Mouse (Mus musculus) embryo, embryonic 10.5 days (tissue): ENCODE results near the gene Pltp.
A peak's percentile ranks its signal among the peaks of the same experiment; 100 is the strongest.

Experiments
- DNase-seq: peaks from one replicate; pipeline ENCODE4 v3.0.0-alpha.2; 2015; ENCODE audit warnings: low spot score

Gene Pltp

GRCm38 (mm10) chr2:164857101-164857821 is at the start of gene Pltp:
TSS of gene Pltp (minus strand) at chr2:164857711.
- peak; percentile 84 for DNase-seq

- no peak for DNase-seq
Measured at GRCm38 (mm10) chr2:164906071-164906470, 48.6 kb upstream of the Pltp start.

- no peak for DNase-seq
Measured at GRCm38 (mm10) chr2:164903496-164903895, 46.0 kb upstream of the Pltp start.

- DNase-seq, result no peak
Measured at GRCm38 (mm10) chr2:164901380-164901779, 43.9 kb upstream of the Pltp start.

- no peak for DNase-seq
Measured at GRCm38 (mm10) chr2:164899723-164900459, 42.4 kb upstream of the Pltp start.

- no peak for DNase-seq
Measured at GRCm38 (mm10) chr2:164899034-164899433, 41.5 kb upstream of the Pltp start.

GRCm38 (mm10) chr2:164898008-164898407 is 40.5 kb upstream of the Pltp start:
- DNase-seq, result no peak

- DNase-seq, result no peak
Measured at GRCm38 (mm10) chr2:164895885-164896284, 38.4 kb upstream of the Pltp start.

GRCm38 (mm10) chr2:164894644-164895043 is 37.1 kb upstream of the Pltp start:
- DNase-seq, result no peak

GRCm38 (mm10) chr2:164894048-164894447 is 36.5 kb upstream of the Pltp start:
- DNase-seq, result no peak

GRCm38 (mm10) chr2:164892696-164893216 is 35.2 kb upstream of the Pltp start:
- DNase-seq, result no peak

- DNase-seq, result no peak
Measured at GRCm38 (mm10) chr2:164891908-164892695, 34.6 kb upstream of the Pltp start.

- no peak for DNase-seq
Measured at GRCm38 (mm10) chr2:164891056-164891834, 33.7 kb upstream of the Pltp start.

GRCm38 (mm10) chr2:164890411-164891049 is 33.0 kb upstream of the Pltp start:
- DNase-seq, result no peak

GRCm38 (mm10) chr2:164889960-164890359 is 32.4 kb upstream of the Pltp start:
- DNase-seq, result no peak

GRCm38 (mm10) chr2:164888996-164889395 is 31.5 kb upstream of the Pltp start:
- DNase-seq, result no peak

GRCm38 (mm10) chr2:164886617-164887016 is 29.1 kb upstream of the Pltp start:
- DNase-seq, result no peak

GRCm38 (mm10) chr2:164885788-164886187 is 28.3 kb upstream of the Pltp start:
- DNase-seq, result no peak

GRCm38 (mm10) chr2:164882619-164883018 is 25.1 kb upstream of the Pltp start:
- DNase-seq, result peak; percentile 50

- DNase-seq, result peak; percentile 97
Measured at GRCm38 (mm10) chr2:164879568-164880277, 22.2 kb upstream of the Pltp start.

GRCm38 (mm10) chr2:164879228-164879567 is 21.7 kb upstream of the Pltp start, which contains the start of gene Pcif1:
TSS of gene Pcif1 (plus strand) at chr2:164879304.
- DNase-seq, result peak; percentile 95
